Comparison of ENCODE assay signal across 27 mouse cellular contexts in the genomic region with DNA sequence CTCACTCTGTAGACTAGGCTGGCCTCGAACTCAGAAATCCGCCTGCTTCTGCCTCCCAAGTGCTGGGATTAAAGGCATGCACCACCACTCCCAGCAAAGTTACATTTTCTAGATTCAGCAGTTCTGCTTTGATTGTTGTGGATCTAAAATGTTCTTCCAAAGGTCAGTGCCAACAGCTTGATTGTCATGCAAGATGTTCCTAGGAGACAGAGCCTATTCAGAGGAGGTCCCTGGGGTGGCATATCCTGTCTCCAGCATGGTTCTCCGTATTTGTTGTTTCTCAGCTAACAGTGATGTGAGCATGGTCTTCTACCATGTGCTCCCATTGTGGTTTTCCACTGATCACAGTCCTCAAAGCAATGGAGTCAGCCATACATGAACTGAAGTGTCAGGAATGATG.
"Had no signal": no experiment of that assay in that cellular context is flagged by ENCODE, and none has a peak within 500 bp of the region (broad histone marks: within the 10 kb centered on the region; RNA-seq: fewer than 3 reads in every experiment).

No protein-coding gene starts in this region.

- H3K9ac ChIP-seq: embryonic facial prominence, embryonic 12.5 days; embryonic facial prominence, embryonic 13.5 days; embryonic facial prominence, embryonic 15.5 days; forebrain, embryonic 12.5 days; forebrain, embryonic 15.5 days; forebrain, postnatal 0 days; heart, embryonic 12.5 days had no signal

- H3K4me3 ChIP-seq: embryonic facial prominence, embryonic 10.5 days; embryonic facial prominence, embryonic 12.5 days; embryonic facial prominence, embryonic 13.5 days; embryonic facial prominence, embryonic 15.5 days; erythroblast, embryonic 14.5 days; forebrain, embryonic 10.5 days; forebrain, embryonic 12.5 days; forebrain, embryonic 15.5 days; gastrocnemius, adult 2 months; heart, adult 2 months; heart, embryonic 10.5 days; heart, embryonic 12.5 days had no signal

- H3K9me3 ChIP-seq: embryonic facial prominence, embryonic 10.5 days; embryonic facial prominence, embryonic 12.5 days; embryonic facial prominence, embryonic 13.5 days; embryonic facial prominence, embryonic 15.5 days; forebrain, embryonic 10.5 days; forebrain, embryonic 12.5 days; forebrain, embryonic 15.5 days; heart, embryonic 10.5 days; heart, embryonic 12.5 days had no signal

- H3K27ac ChIP-seq: embryonic facial prominence, embryonic 10.5 days; embryonic facial prominence, embryonic 12.5 days; embryonic facial prominence, embryonic 13.5 days; embryonic facial prominence, embryonic 15.5 days; forebrain, embryonic 10.5 days; forebrain, embryonic 12.5 days; forebrain, embryonic 15.5 days; gastrocnemius, adult 2 months; heart, adult 2 months; heart, embryonic 10.5 days had no signal

- ATAC-seq: forebrain, embryonic 14.5 days; forebrain, embryonic 15.5 days; forebrain, embryonic 16.5 days; forebrain, postnatal 0 days had no signal

- H3K27me3 ChIP-seq: embryonic facial prominence, embryonic 12.5 days; embryonic facial prominence, embryonic 13.5 days; embryonic facial prominence, embryonic 15.5 days; forebrain, embryonic 12.5 days; forebrain, embryonic 15.5 days; heart, embryonic 12.5 days had no signal

- H3K36me3 ChIP-seq: embryonic facial prominence, embryonic 10.5 days; embryonic facial prominence, embryonic 12.5 days; embryonic facial prominence, embryonic 13.5 days; embryonic facial prominence, embryonic 15.5 days; forebrain, embryonic 10.5 days; forebrain, embryonic 12.5 days; forebrain, embryonic 15.5 days; heart, embryonic 10.5 days; heart, embryonic 12.5 days had no signal

- DNase-seq: cerebellum, postnatal 10 days; cerebellum, postnatal 14 days; cerebellum, postnatal 25 days; cerebellum, postnatal 36 days; embryo, embryonic 11 days; forebrain, postnatal 0 days; gastrocnemius, adult 2 months; gastrocnemius, postnatal 10 days; gastrocnemius, postnatal 14 days; gastrocnemius, postnatal 25 days; gastrocnemius, postnatal 36 days; heart, adult 11 months; heart, adult 18-20 months; heart, adult 2 months had no signal

- H3K4me1 ChIP-seq: embryonic facial prominence, embryonic 10.5 days; embryonic facial prominence, embryonic 12.5 days; embryonic facial prominence, embryonic 13.5 days; embryonic facial prominence, embryonic 15.5 days; forebrain, embryonic 10.5 days; forebrain, embryonic 12.5 days; forebrain, embryonic 15.5 days; heart, embryonic 10.5 days; heart, embryonic 12.5 days had no signal

- H3K4me2 ChIP-seq: embryonic facial prominence, embryonic 12.5 days; embryonic facial prominence, embryonic 13.5 days; embryonic facial prominence, embryonic 15.5 days; forebrain, embryonic 12.5 days; forebrain, embryonic 15.5 days; heart, embryonic 11.5 days; heart, embryonic 12.5 days had no signal
